Mouse (Mus musculus): Measurements from ENCODE around the gene Sec22c. TPM values are rescaled to one million over a fixed set of nuclear protein-coding genes. Genes with fewer than 3 reads are reported as not detected.
A peak's percentile ranks its signal among the peaks of the same experiment; 100 is the strongest.

Gene Sec22c
- polyA plus RNA-seq, 1 experiment: 11.0 TPM

DNA sequence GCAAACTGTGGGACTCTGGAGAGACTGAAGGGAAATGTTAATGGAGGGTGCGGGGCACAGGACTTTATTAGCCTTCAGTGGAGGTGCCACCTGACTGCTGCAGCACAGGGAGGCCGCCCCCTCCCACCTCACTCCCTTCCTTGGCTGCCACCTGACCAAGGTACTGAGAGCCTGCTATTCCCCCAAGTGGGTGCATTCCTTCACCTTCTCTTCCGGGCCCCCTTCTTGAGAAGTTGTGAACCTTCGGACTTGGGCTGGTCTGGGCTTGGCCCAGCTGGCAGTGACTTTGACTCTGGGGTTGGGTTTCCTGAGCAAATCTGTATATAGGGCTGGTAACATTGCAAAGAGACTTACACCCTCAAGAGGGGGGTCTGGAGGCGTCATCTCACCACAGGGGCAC, 49.0 kb downstream of the Sec22c start:
- Histone ChIP-seq H3K4me1 (ENCODE audit: control insufficient read depth, insufficient read depth, low read length) (no peaks in the 10 kb centered on the region), H3K27me3 (ENCODE audit: control insufficient read depth, insufficient read depth, low read length) (no peaks in the 10 kb centered on the region), H3K36me3 (ENCODE audit: control insufficient read depth, insufficient read depth, low read length) (no peaks in the 10 kb centered on the region), H3K4me3 (ENCODE audit: control insufficient read depth, low read depth, low read length) (no peak overlapping the region), H3K27ac (ENCODE audit: control insufficient read depth, insufficient read depth, low read depth, low read length) (no peak overlapping the region)
- TF ChIP-seq CTCF (IDR thresholded peaks at IDR 0.05; ENCODE audit: control insufficient read depth, insufficient read depth, insufficient replicate concordance, low read depth, low read length) (no peak), POLR2A (IDR thresholded peaks at IDR 0.05; ENCODE audit: control insufficient read depth, low read depth, low read length) (no peak)

DNA sequence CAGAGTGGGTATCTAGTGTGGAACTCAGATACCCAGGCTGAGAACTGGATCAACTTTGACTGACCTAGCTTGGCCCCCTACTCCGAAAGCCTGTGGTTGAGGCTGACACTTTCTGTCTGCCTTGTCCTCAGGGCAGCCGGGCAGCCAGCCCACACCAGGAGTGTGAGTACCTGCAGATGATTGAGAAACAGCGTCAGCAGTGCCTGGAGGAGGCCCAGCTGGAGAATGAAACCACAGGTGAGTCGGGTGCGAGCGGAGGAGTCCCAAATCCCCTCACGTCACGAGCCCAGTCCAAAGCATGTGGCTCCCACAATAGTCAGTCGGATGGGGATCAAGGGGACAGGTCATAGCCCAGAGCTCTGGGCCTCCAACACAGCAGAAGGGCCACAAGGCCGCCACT, 51.6 kb downstream of the Sec22c start:
- H3K27me3 ChIP-seq (ENCODE audit: control insufficient read depth, insufficient read depth, low read length): no peaks in the 10 kb centered on the region

GRCm38 (mm10) chr9:121647026-121647425, 58.3 kb downstream of the Sec22c start:
- Histone ChIP-seq H3K4me1 (ENCODE audit: control insufficient read depth, insufficient read depth, low read length) (peaks cover 7% of the 10 kb centered on the region), H3K27ac (ENCODE audit: control insufficient read depth, insufficient read depth, low read depth, low read length) (no peak overlapping the region), H3K4me3 (ENCODE audit: control insufficient read depth, low read depth, low read length) (no peak overlapping the region), H3K36me3 (ENCODE audit: control insufficient read depth, insufficient read depth, low read length) (no peaks in the 10 kb centered on the region), H3K27me3 (ENCODE audit: control insufficient read depth, insufficient read depth, low read length) (no peaks in the 10 kb centered on the region)
- TF ChIP-seq POLR2A (IDR thresholded peaks at IDR 0.05; ENCODE audit: control insufficient read depth, low read depth, low read length): no peak
- TF ChIP-seq CTCF (IDR thresholded peaks at IDR 0.05; ENCODE audit: control insufficient read depth, insufficient read depth, insufficient replicate concordance, low read depth, low read length): no peak

More for the DNA sequence above, 51.6 kb downstream of the Sec22c start:
- no peak overlapping the region for H3K27ac ChIP-seq (ENCODE audit: control insufficient read depth, insufficient read depth, low read depth, low read length)
- H3K4me1 ChIP-seq (ENCODE audit: control insufficient read depth, insufficient read depth, low read length): no peaks in the 10 kb centered on the region
- no peaks in the 10 kb centered on the region for H3K36me3 ChIP-seq (ENCODE audit: control insufficient read depth, insufficient read depth, low read length)
- no peak overlapping the region for H3K4me3 ChIP-seq (ENCODE audit: control insufficient read depth, low read depth, low read length)
- TF ChIP-seq POLR2A (IDR thresholded peaks at IDR 0.05; ENCODE audit: control insufficient read depth, low read depth, low read length) (no peak), CTCF (IDR thresholded peaks at IDR 0.05; ENCODE audit: control insufficient read depth, insufficient read depth, insufficient replicate concordance, low read depth, low read length) (no peak)

DNA sequence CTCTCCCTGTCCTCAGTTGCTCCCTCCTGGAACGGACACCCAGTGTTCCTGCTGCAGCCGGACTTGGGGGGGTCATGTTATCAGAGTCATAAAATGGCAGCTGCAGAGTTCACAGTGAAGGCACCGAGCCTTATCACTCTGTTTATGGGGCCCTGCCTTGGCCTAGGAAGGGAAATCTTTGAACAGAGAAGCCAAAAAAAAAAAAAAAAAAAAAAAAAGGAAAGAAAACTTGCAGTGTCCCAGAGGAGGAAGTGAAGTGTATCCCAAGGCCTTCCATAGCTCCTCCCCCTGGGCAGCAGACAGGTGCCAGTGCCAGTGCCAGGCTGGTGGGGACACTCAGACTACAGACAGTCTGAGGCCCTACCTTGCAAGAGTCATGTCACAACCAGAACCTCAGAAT, 60.4 kb downstream of the Sec22c start:
- Histone ChIP-seq H3K4me1 (ENCODE audit: control insufficient read depth, insufficient read depth, low read length) (peaks cover 9% of the 10 kb centered on the region), H3K36me3 (ENCODE audit: control insufficient read depth, insufficient read depth, low read length) (no peaks in the 10 kb centered on the region), H3K27ac (ENCODE audit: control insufficient read depth, insufficient read depth, low read depth, low read length) (no peak overlapping the region), H3K4me3 (ENCODE audit: control insufficient read depth, low read depth, low read length) (no peak overlapping the region), H3K27me3 (ENCODE audit: control insufficient read depth, insufficient read depth, low read length) (no peaks in the 10 kb centered on the region)
- TF ChIP-seq POLR2A (IDR thresholded peaks at IDR 0.05; ENCODE audit: control insufficient read depth, low read depth, low read length) (no peak), CTCF (IDR thresholded peaks at IDR 0.05; ENCODE audit: control insufficient read depth, insufficient read depth, insufficient replicate concordance, low read depth, low read length) (no peak)

DNA sequence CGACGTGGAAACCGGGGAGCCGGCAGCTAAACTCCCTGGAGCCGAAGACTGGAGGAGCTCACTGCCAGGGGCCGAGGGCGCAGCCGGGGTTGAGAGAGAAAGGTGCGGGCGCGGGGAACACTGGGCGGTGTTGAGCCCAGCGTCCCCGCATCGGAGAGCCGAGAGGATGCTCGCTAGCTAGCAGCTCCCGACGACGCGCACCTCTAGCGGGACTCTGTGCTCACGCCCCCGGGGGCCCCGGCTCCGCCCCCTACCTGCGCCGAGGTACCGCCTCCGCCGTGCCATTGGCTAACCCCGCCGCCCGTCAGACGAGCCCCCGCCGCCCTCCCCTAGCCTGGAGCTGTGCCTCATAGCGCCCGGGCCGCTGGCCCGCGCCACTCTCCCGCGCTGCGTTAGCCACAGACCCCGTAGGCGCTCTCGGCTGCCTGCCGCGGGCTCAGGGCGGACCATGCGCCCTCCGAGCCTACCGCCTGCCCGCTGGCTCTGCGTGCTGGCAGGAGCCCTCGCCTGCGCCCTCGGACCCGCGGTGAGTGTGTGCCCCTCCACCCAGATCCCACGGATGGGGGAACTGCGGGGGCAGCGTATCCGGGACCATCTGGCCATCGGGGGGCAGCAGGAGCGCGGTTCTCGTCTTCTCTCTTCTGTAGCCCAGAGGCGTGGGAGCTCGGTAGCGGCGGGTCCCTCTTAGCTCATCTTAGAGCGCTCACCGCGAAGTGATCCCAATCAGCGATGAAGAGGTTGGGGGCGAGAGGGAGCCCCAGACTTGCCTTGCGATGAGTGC, 62.7 kb downstream of the Sec22c start, which contains the start of gene Vipr1:
Vipr1 (plus strand) TSS at position 316 of the 781 bp plus-strand sequence.
- no peaks in the 10 kb centered on the region for H3K36me3 ChIP-seq (ENCODE audit: control insufficient read depth, insufficient read depth, low read length)
- no peaks in the 10 kb centered on the region for H3K27me3 ChIP-seq (ENCODE audit: control insufficient read depth, insufficient read depth, low read length)

DNA sequence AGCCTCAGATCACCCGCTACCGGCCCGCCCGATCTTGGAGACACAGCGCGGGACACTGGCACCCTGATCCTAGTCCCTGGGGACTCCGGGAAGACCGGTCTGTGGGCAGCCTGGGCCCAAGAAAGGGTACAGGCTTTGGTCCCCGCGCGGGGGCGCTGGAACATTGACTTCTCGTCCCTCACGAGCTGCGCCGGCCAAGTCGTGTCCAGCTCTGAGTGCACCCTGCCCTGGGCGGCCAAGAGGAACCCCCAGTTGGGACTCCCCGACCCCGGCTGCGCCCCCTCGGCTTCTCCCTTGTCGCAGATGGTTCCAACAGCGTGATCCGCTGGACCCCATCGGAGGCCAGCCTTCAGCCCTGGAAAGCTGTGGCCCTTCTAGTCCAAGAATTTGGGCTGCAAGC, 63.3 kb downstream of the Sec22c start, which contains the start of gene Lyzl4:
Lyzl4 (minus strand) TSS at position 96 of the 400 bp plus-strand sequence.
- Histone ChIP-seq H3K36me3 (ENCODE audit: control insufficient read depth, insufficient read depth, low read length) (no peaks in the 10 kb centered on the region), H3K4me3 (ENCODE audit: control insufficient read depth, low read depth, low read length) (peak within 1 kb of the TSS; percentile 65), H3K27me3 (ENCODE audit: control insufficient read depth, insufficient read depth, low read length) (no peaks in the 10 kb centered on the region), H3K4me1 (ENCODE audit: control insufficient read depth, insufficient read depth, low read length) (peaks cover 9% of the 10 kb centered on the region), H3K27ac (ENCODE audit: control insufficient read depth, insufficient read depth, low read depth, low read length) (no peak within 1 kb of the TSS)
- TF ChIP-seq POLR2A (IDR thresholded peaks at IDR 0.05; ENCODE audit: control insufficient read depth, low read depth, low read length) (no peak), CTCF (IDR thresholded peaks at IDR 0.05; ENCODE audit: control insufficient read depth, insufficient read depth, insufficient replicate concordance, low read depth, low read length) (peak; percentile 23; the same call in 1 of the 2 replicates)

More for the DNA sequence above, 62.7 kb downstream of the Sec22c start, which contains the start of gene Vipr1:
- no peak within 1 kb of the TSS for H3K27ac ChIP-seq (ENCODE audit: control insufficient read depth, insufficient read depth, low read depth, low read length)
- peaks cover 9% of the 10 kb centered on the region for H3K4me1 ChIP-seq (ENCODE audit: control insufficient read depth, insufficient read depth, low read length)
- TF ChIP-seq POLR2A (IDR thresholded peaks at IDR 0.05; ENCODE audit: control insufficient read depth, low read depth, low read length) (no peak), CTCF (IDR thresholded peaks at IDR 0.05; ENCODE audit: control insufficient read depth, insufficient read depth, insufficient replicate concordance, low read depth, low read length) (no peak)
- peak within 1 kb of the TSS; percentile 65 for H3K4me3 ChIP-seq (ENCODE audit: control insufficient read depth, low read depth, low read length)

DNA sequence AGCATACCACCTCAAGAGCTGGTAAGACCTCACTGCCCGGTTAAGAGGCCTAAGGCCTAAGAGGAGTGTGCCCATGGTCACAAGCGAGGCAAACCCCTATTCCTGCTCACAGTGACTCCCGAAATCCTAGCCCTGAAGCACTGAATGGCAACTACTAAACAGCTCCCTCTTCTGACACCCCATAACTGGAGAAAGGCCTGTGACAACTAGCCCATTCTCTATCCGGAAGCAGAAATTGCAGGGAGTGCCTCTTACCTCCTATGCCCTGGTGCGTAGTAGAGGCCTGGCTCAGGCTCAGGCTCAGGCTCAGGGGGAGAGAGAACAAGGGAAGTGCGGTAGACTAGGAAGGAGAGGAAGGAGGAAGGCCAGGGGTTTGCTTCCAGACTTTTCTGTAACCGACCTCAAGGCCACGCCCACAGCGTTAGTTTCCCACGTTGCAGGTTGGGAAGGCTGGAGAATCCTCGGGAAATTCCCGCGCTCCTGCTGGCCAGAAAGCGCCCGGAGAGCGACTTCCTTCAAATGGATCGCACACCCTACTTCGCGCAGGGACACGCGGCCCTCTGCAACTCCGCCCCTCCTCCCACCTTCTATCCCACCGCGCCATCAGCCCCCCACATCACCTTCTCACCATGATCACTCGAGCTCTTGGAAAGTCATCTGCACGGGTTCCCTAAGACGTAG, 63.9 kb downstream of the Sec22c start:
- no peak overlapping the region for H3K27ac ChIP-seq (ENCODE audit: control insufficient read depth, insufficient read depth, low read depth, low read length)
- TF ChIP-seq CTCF (IDR thresholded peaks at IDR 0.05; ENCODE audit: control insufficient read depth, insufficient read depth, insufficient replicate concordance, low read depth, low read length) (no peak), POLR2A (IDR thresholded peaks at IDR 0.05; ENCODE audit: control insufficient read depth, low read depth, low read length) (no peak)
- H3K4me3 ChIP-seq (ENCODE audit: control insufficient read depth, low read depth, low read length): peak overlapping the region; percentile 36; the same call in 1 of the 2 replicates
- no peaks in the 10 kb centered on the region for H3K27me3 ChIP-seq (ENCODE audit: control insufficient read depth, insufficient read depth, low read length)
- H3K36me3 ChIP-seq (ENCODE audit: control insufficient read depth, insufficient read depth, low read length): no peaks in the 10 kb centered on the region
- peaks cover 9% of the 10 kb centered on the region for H3K4me1 ChIP-seq (ENCODE audit: control insufficient read depth, insufficient read depth, low read length)

Data from testis, adult 2 months (tissue).